Mouse (Mus musculus): ENCODE results near the gene Cbx7. TPM values are rescaled to one million over a fixed set of nuclear protein-coding genes. Genes with fewer than 3 reads are reported as not detected.

The Cbx7 gene
- total and polyA plus RNA-seq, 3 experiments = 2.9 to 11.1 TPM; not detected in 1

DNA sequence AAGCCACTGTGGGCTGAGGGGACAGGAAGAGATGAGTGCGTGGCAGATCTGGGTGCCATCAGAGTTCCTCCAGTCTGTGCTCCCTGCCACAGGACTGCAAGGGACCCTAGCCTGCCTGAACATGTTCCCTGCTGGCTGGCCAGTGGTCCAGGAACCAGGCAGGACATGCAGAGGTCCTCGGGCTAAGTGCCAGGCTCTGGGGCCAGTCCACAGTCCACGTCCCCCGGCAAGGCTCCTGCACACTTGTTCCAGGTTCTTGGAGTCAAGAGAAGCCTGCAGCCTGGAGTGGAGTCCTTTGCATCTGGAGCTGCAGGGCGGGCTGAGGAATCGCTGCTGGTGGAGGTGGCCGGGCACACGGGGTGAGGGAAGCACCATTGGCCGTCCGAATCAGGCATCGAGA lies 25.9 kb upstream of the Cbx7 start:
- H3K4me3 ChIP-seq (ENCODE audit: control insufficient read depth in 1 of 2, insufficient read depth in 1 of 2, low read depth in 2 of 2, low read length in 2 of 2) = no peak overlapping the region
- no peak for DNase-seq (ENCODE audit: low read depth, low spot score)
- H3K27me3 ChIP-seq (ENCODE audit: control insufficient read depth in 1 of 2, insufficient read depth in 2 of 2, low read length in 2 of 2) = no peaks in the 10 kb centered on the region; a peak in 1 of 4 replicates
- no peaks in the 10 kb centered on the region for H3K9me3 ChIP-seq (replicated peaks; ENCODE audit: insufficient read depth, low read length)
- H3K9ac ChIP-seq (ENCODE audit: control insufficient read depth, low read depth, low read length, poor library complexity, severe bottlenecking) = no peak overlapping the region
- H3K36me3 ChIP-seq (ENCODE audit: control insufficient read depth in 1 of 2, insufficient read depth in 2 of 2, low read length in 2 of 2) = no peaks in the 10 kb centered on the region
- TF ChIP-seq POLR2AphosphoS5 (IDR thresholded peaks at IDR 0.05; ENCODE audit: borderline replicate concordance, low read depth, low read length) (no peak), GABPA (IDR thresholded peaks at IDR 0.05; ENCODE audit: low read depth, low read length) (no peak), MYC (IDR thresholded peaks at IDR 0.05; ENCODE audit: low read depth, low read length) (no peak), RCOR1 (IDR thresholded peaks at IDR 0.05; ENCODE audit: low read depth, low read length) (no peak), BHLHE40 (IDR thresholded peaks at IDR 0.05; ENCODE audit: borderline replicate concordance, low read depth, low read length) (no peak), JUND (IDR thresholded peaks at IDR 0.05; ENCODE audit: low read depth, low read length) (no peak), ETS1 (IDR thresholded peaks at IDR 0.05; ENCODE audit: low read depth, low read length) (no peak), CHD2 (IDR thresholded peaks at IDR 0.05; ENCODE audit: low read length) (no peak), ZMIZ1 (IDR thresholded peaks at IDR 0.05; ENCODE audit: low read depth, low read length) (no peak), NRF1 (IDR thresholded peaks at IDR 0.05; ENCODE audit: insufficient read depth, low read depth, low read length, poor library complexity, severe bottlenecking) (no peak), ELF1 (IDR thresholded peaks at IDR 0.05; ENCODE audit: low read depth, low read length) (no peak), TBP (IDR thresholded peaks at IDR 0.05; ENCODE audit: low read depth, low read length) (no peak), CHD1 (IDR thresholded peaks at IDR 0.05; ENCODE audit: low read depth, low read length) (no peak), MXI1 (IDR thresholded peaks at IDR 0.05; ENCODE audit: low read depth, low read length) (no peak), TAL1 (IDR thresholded peaks at IDR 0.05; ENCODE audit: low read length) (no peak)
- H3K79me2 ChIP-seq (ENCODE audit: control insufficient read depth, insufficient read depth, low read length, poor library complexity) = no peaks in the 10 kb centered on the region
- H3K4me1 ChIP-seq (ENCODE audit: control insufficient read depth in 1 of 2, insufficient read depth in 2 of 2, low read length in 2 of 2) = peaks cover 0 to 3% of the 10 kb centered on the region in 2 experiments; a peak in 1 of 4 replicates
- no peak overlapping the region for H3K27ac ChIP-seq (ENCODE audit: control insufficient read depth, low read depth, low read length)

- no peaks in the 10 kb centered on the region for H3K9me3 ChIP-seq (replicated peaks; ENCODE audit: insufficient read depth, low read length)
- H3K4me3 ChIP-seq (ENCODE audit: control insufficient read depth in 1 of 2, insufficient read depth in 1 of 2, low read depth in 2 of 2, low read length in 2 of 2) = no peak overlapping the region
- no peaks in the 10 kb centered on the region for H3K79me2 ChIP-seq (ENCODE audit: control insufficient read depth, insufficient read depth, low read length, poor library complexity)
- H3K27ac ChIP-seq (ENCODE audit: control insufficient read depth, low read depth, low read length) = no peak overlapping the region
- H3K27me3 ChIP-seq (ENCODE audit: control insufficient read depth in 1 of 2, insufficient read depth in 2 of 2, low read length in 2 of 2) = no peaks in the 10 kb centered on the region; a peak in 1 of 4 replicates
- no peaks in the 10 kb centered on the region for H3K4me1 ChIP-seq (ENCODE audit: control insufficient read depth in 1 of 2, insufficient read depth in 2 of 2, low read length in 2 of 2)
- TF ChIP-seq MAFK (IDR thresholded peaks at IDR 0.05; ENCODE audit: borderline replicate concordance, low read depth, low read length) (no peak), GATA1 (IDR thresholded peaks at IDR 0.05; ENCODE audit: low read depth, low read length) (no peak), ZNF384 (IDR thresholded peaks at IDR 0.05; ENCODE audit: low read depth, low read length) (no peak), MAX (IDR thresholded peaks at IDR 0.05; ENCODE audit: low read length) (no peak), RAD21 (IDR thresholded peaks at IDR 0.05; ENCODE audit: low read depth, low read length) (no peak), KAT2A (conservative IDR thresholded peaks at IDR 0.05; ENCODE audit: low read depth, low read length) (no peak), EP300 (IDR thresholded peaks at IDR 0.05; ENCODE audit: low read depth in 1 of 2, low read length in 2 of 2) (no peak)
- no peak overlapping the region for H3K9ac ChIP-seq (ENCODE audit: control insufficient read depth, low read depth, low read length, poor library complexity, severe bottlenecking)
- H3K36me3 ChIP-seq (ENCODE audit: control insufficient read depth in 1 of 2, insufficient read depth in 2 of 2, low read length in 2 of 2) = no peaks in the 10 kb centered on the region
- no peak for DNase-seq (ENCODE audit: low read depth, low spot score)
Observed at GRCm38 (mm10) chr15:79995552-79995951, 24.6 kb upstream of the Cbx7 start.

Data from MEL (cell line).